Mouse (Mus musculus) hindbrain, postnatal 0 days (tissue): ENCODE results near the gene Fetub. TPM values are rescaled to one million over a fixed set of nuclear protein-coding genes. Genes with fewer than 3 reads are reported as not detected.

Source experiments
- ATAC-seq: fragments of 200-750 bp; cut with Nextera tagmentation; 2 replicates; pipeline ENCODE4 v1.8.0; 2017; ENCODE audit warnings: mild to moderate bottlenecking, moderate TSS enrichment, moderate library complexity
- DNase-seq: peaks from one replicate; pipeline ENCODE4 v3.0.0-alpha.2; 2015; ENCODE audit warnings: low spot score
- H3K27ac ChIP-seq: fragments of 300-500 bp; sonication (generic); 2 replicates; pipeline ENCODE4 v1.5.1; 2014; ENCODE audit warnings: mild to moderate bottlenecking
- H3K27me3 ChIP-seq: fragments of 300-500 bp; sonication (generic); 2 replicates; pipeline ENCODE4 v1.6.1; 2014; ENCODE audit warnings: low read length, mixed read lengths; ENCODE audit not compliant: insufficient read depth
- H3K36me3 ChIP-seq: fragments of 300-500 bp; sonication (generic); 2 replicates; pipeline ENCODE4 v1.6.1; 2014; ENCODE audit warnings: low read length, mixed read lengths; ENCODE audit not compliant: insufficient read depth
- H3K4me1 ChIP-seq: fragments of 300-500 bp; sonication (generic); 2 replicates; pipeline ENCODE4 v1.6.1; 2014; ENCODE audit warnings: antibody characterized with exemption, low read length, mixed read lengths; ENCODE audit not compliant: insufficient read depth
- H3K4me2 ChIP-seq: fragments of 300-500 bp; sonication (generic); 2 replicates; pipeline ENCODE4 v1.6.1; 2014; ENCODE audit warnings: low read depth, mild to moderate bottlenecking, low read length, moderate library complexity, mixed read lengths
- H3K4me3 ChIP-seq: fragments of 300-500 bp; sonication (generic); 2 replicates; pipeline ENCODE4 v1.5.1; 2014; ENCODE audit warnings: low read length
- H3K9ac ChIP-seq: fragments of 300-500 bp; sonication (generic); replicated peaks from 2 replicates; pipeline ENCODE4 v1.6.1; 2014; ENCODE audit warnings: mild to moderate bottlenecking, low read length, moderate library complexity, mixed read lengths
- H3K9me3 ChIP-seq: fragments of 300-500 bp; sonication (generic); 2 replicates; pipeline ENCODE4 v1.6.1; 2016; ENCODE audit warnings: low read length, mixed read lengths
- CTCF ChIP-seq: IDR thresholded peaks from 2 replicates; pipeline ENCODE4 v1.5.1; 2016; ENCODE audit warnings: antibody characterized with exemption, control low read depth, low read depth
- WGBS: fragments of 180-500 bp; shearing (Covaris S2); extraction: QIAGEN DNeasy Blood & Tissue Kit; methylation state at CpG from one replicate; pipeline ENCODE4 v1.1.7; 2014; 5-methylcytosine and 5-hydroxymethylcytosine counted together
- polyA plus RNA-seq: library from polyadenylated mRNA; unstranded; fragments of >200 nt; fragmentation: Nextera tagmentation; extraction: Ambion mirVana; gene quantifications from 2 replicates; pipeline ENCODE4 v1.2.1, GENCODE M21; 2015
- total RNA-seq: library from RNA; depleted of rRNA; stranded (reverse); fragments of >200 nt; gene quantifications from 2 replicates; pipeline ENCODE4 v1.2.3, GENCODE M21; 2014

The Fetub gene
- total and polyA plus RNA-seq, 2 experiments from 2014 or later = 0.10 TPM; not detected in 1

- 82% methylated on average over 2 of the region's 2 CpGs for WGBS
- H3K4me1 ChIP-seq = no peaks in the 10 kb centered on the region
- no peaks in the 10 kb centered on the region for H3K27me3 ChIP-seq
- no peak overlapping the region for H3K4me2 ChIP-seq
- no peaks in the 10 kb centered on the region for H3K9me3 ChIP-seq
- no peak overlapping the region for H3K4me3 ChIP-seq
- ATAC-seq = no peak
- H3K27ac ChIP-seq = no peak overlapping the region
- TF ChIP-seq CTCF = no peak
- H3K9ac ChIP-seq = no peak overlapping the region
- no peak for DNase-seq
- no peaks in the 10 kb centered on the region for H3K36me3 ChIP-seq
Measured at GRCm38 (mm10) chr16:22947371-22947770, 29.2 kb downstream of the Fetub start.

GRCm38 (mm10) chr16:22950840-22951395 lies 32.8 kb downstream of the Fetub start, which contains the start of gene Hrg:
Gene Hrg (plus strand): TSS chr16:22951072.
- Histone ChIP-seq H3K27me3 (no peaks in the 10 kb centered on the region), H3K9ac (no peak within 1 kb of the TSS), H3K9me3 (no peaks in the 10 kb centered on the region), H3K4me3 (no peak within 1 kb of the TSS), H3K4me2 (no peak within 1 kb of the TSS), H3K36me3 (no peaks in the 10 kb centered on the region), H3K27ac (no peak within 1 kb of the TSS), H3K4me1 (no peaks in the 10 kb centered on the region)
- no peak for ATAC-seq
- 92% methylated on average over 6 of the region's 6 CpGs for WGBS
- no peak for TF ChIP-seq CTCF
- DNase-seq = no peak

GRCm38 (mm10) chr16:22953069-22953468 lies 34.9 kb downstream of the Fetub start:
- no peak overlapping the region for H3K4me3 ChIP-seq
- no peak for ATAC-seq
- H3K36me3 ChIP-seq = no peaks in the 10 kb centered on the region
- H3K4me2 ChIP-seq = no peak overlapping the region
- H3K9me3 ChIP-seq = no peaks in the 10 kb centered on the region
- H3K27me3 ChIP-seq = no peaks in the 10 kb centered on the region
- peak; percentile 9 for DNase-seq
- 39% methylated on average over 4 of the region's 4 CpGs for WGBS
- TF ChIP-seq CTCF = peak; percentile 53
- H3K9ac ChIP-seq = no peak overlapping the region
- H3K27ac ChIP-seq = no peak overlapping the region
- H3K4me1 ChIP-seq = no peaks in the 10 kb centered on the region

- WGBS = 34% methylated on average over 13 of the region's 13 CpGs
- ATAC-seq (0 out of 2 replicates have a peak, but pooled peaks have one; percentile 32), DNase-seq (peak; percentile 9)
- no peaks in the 10 kb centered on the region for H3K36me3 ChIP-seq
- no peak for TF ChIP-seq CTCF
- no peak overlapping the region for H3K27ac ChIP-seq
- H3K9ac ChIP-seq = no peak overlapping the region
- no peaks in the 10 kb centered on the region for H3K27me3 ChIP-seq
- H3K4me1 ChIP-seq = no peaks in the 10 kb centered on the region
- no peak overlapping the region for H3K4me3 ChIP-seq
- no peaks in the 10 kb centered on the region for H3K9me3 ChIP-seq
- H3K4me2 ChIP-seq = no peak overlapping the region; the same call in 1 of the 2 replicates
Measured at GRCm38 (mm10) chr16:22955397-22956084, 37.4 kb downstream of the Fetub start.

- H3K4me3 ChIP-seq = no peak overlapping the region
- 58% methylated on average over 11 of the region's 11 CpGs for WGBS
- no peaks in the 10 kb centered on the region for H3K9me3 ChIP-seq
- TF ChIP-seq CTCF = no peak
- DNase-seq (no peak), ATAC-seq (0 out of 2 replicates have a peak, but pooled peaks have one; percentile 35)
- H3K9ac ChIP-seq = no peak overlapping the region
- H3K27me3 ChIP-seq = no peaks in the 10 kb centered on the region
- no peaks in the 10 kb centered on the region for H3K4me1 ChIP-seq
- H3K27ac ChIP-seq = no peak overlapping the region
- H3K4me2 ChIP-seq = no peak overlapping the region; the same call in 1 of the 2 replicates
- H3K36me3 ChIP-seq = no peaks in the 10 kb centered on the region
Measured at GRCm38 (mm10) chr16:22956085-22956439, 37.9 kb downstream of the Fetub start.

GRCm38 (mm10) chr16:22961073-22961472 lies 42.9 kb downstream of the Fetub start:
- no peaks in the 10 kb centered on the region for H3K9me3 ChIP-seq
- no peak overlapping the region for H3K27ac ChIP-seq
- 92% methylated on average over 8 of the region's 8 CpGs for WGBS
- no peak for TF ChIP-seq CTCF
- ATAC-seq (no peak), DNase-seq (no peak)
- no peak overlapping the region for H3K9ac ChIP-seq
- no peak overlapping the region for H3K4me2 ChIP-seq
- no peaks in the 10 kb centered on the region for H3K27me3 ChIP-seq
- no peak overlapping the region for H3K4me3 ChIP-seq
- no peaks in the 10 kb centered on the region for H3K36me3 ChIP-seq
- H3K4me1 ChIP-seq = no peaks in the 10 kb centered on the region

GRCm38 (mm10) chr16:22962256-22962655 lies 44.1 kb downstream of the Fetub start:
- ATAC-seq (no peak), DNase-seq (no peak)
- Histone ChIP-seq H3K9me3 (no peaks in the 10 kb centered on the region), H3K4me2 (no peak overlapping the region), H3K4me1 (no peaks in the 10 kb centered on the region), H3K27me3 (no peaks in the 10 kb centered on the region), H3K4me3 (no peak overlapping the region), H3K9ac (no peak overlapping the region), H3K27ac (no peak overlapping the region), H3K36me3 (no peaks in the 10 kb centered on the region)
- no peak for TF ChIP-seq CTCF
- WGBS = 75% methylated on average over 5 of the region's 5 CpGs
